Mouse (Mus musculus) liver, embryonic 14.5 days (tissue): ENCODE measurements at regions not wholly inside any gene's neighbourhood (a gene's known extent, or its start where the extent isn't known, plus 50 kb on each side); places are given as distances from the start of the nearest gene placed in this dataset.

Experiments
- CTCF ChIP-seq: IDR thresholded peaks from 2 replicates; pipeline ENCODE4 v1.5.1; 2016; ENCODE audit warnings: antibody characterized with exemption, low read depth, control low read depth
- EP300 ChIP-seq: IDR thresholded peaks from 2 replicates; pipeline ENCODE4 v1.6.1; 2016; ENCODE audit warnings: antibody characterized with exemption, low read depth

DNA sequence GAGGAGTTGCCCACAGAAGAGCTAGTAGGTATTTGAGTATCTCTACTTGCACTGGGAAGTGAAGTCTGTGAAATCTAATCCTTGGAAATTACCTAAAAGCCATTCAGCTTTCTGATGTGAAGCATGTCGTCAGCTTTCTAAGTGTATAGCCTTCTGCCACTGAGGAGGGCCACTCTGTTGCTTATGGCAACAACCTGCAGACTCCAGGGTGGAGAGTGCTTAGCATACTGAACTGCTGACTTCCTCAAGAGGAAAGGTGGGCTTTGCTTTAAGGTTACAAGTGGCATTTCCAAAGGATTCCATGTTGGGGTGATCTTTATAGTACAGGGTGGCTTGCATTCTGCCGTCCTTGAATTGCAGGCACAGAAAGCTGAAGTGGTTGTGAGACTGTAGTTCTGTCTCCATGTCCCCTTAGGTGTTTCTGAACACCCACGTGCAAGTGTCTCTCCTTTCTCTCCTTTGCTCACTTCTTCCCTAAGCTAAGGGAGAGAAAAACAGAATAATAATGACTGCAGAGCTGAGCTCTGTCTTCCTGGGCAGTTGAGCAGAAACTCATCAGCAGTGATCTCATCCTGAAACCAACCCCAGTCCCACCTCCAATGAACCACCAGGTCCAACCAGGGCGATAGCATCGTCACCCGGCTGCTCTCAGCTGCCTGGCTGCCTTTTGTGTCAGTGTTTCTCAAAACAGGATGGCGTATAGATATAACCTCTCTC is 292.3 kb upstream of the Nrp1 start:
- TF ChIP-seq CTCF = no peak
- no peak for TF ChIP-seq EP300
